Mouse (Mus musculus) hindbrain, embryonic 14.5 days (tissue): ENCODE measurements at regions not wholly inside any gene's neighbourhood (a gene's known extent, or its start where the extent isn't known, plus 50 kb on each side); places are given as distances from the start of the nearest gene placed in this dataset.

Experiments
- ATAC-seq: fragments of 200-750 bp; cut with Nextera tagmentation; 2 replicates; pipeline ENCODE4 v1.8.0; 2017; ENCODE audit warnings: moderate number of reproducible peaks, mild to moderate bottlenecking, moderate TSS enrichment, moderate library complexity; ENCODE audit not compliant: low FRiP score
- DNase-seq: peaks from one replicate; pipeline ENCODE4 v3.0.0-alpha.2; 2015; ENCODE audit warnings: low spot score
- H3K27ac ChIP-seq: fragments of 300-500 bp; sonication (generic); 2 replicates; pipeline ENCODE4 v1.5.1; 2014; ENCODE audit warnings: mild to moderate bottlenecking, moderate library complexity
- H3K27me3 ChIP-seq: fragments of 300-500 bp; sonication (generic); 2 replicates; pipeline ENCODE4 v1.6.1; 2014; ENCODE audit warnings: mild to moderate bottlenecking, low read length, mixed read lengths; ENCODE audit not compliant: control insufficient read depth, insufficient read depth
- H3K36me3 ChIP-seq: fragments of 300-500 bp; sonication (generic); replicated peaks from 2 replicates; pipeline ENCODE4 v1.6.1; 2014; ENCODE audit not compliant: control insufficient read depth, insufficient read depth
- H3K4me1 ChIP-seq: fragments of 300-500 bp; sonication (generic); replicated peaks from 2 replicates; pipeline ENCODE4 v1.6.1; 2014; ENCODE audit warnings: antibody characterized with exemption, low read length, mixed read lengths; ENCODE audit not compliant: control insufficient read depth, insufficient read depth
- H3K4me2 ChIP-seq: fragments of 300-500 bp; sonication (generic); replicated peaks from 2 replicates; pipeline ENCODE4 v1.6.1; 2014; ENCODE audit warnings: mild to moderate bottlenecking, moderate library complexity
- H3K4me3 ChIP-seq: fragments of 300-500 bp; sonication (generic); replicated peaks from 2 replicates; pipeline ENCODE4 v1.5.1; 2014; ENCODE audit warnings: mild to moderate bottlenecking, low read length
- H3K9ac ChIP-seq: fragments of 300-500 bp; sonication (generic); 2 replicates; pipeline ENCODE4 v1.6.1; 2014
- H3K9me3 ChIP-seq: fragments of 300-500 bp; sonication (generic); 2 replicates; pipeline ENCODE4 v1.6.1; 2016; ENCODE audit warnings: low read length; ENCODE audit not compliant: control insufficient read depth
- WGBS: fragments of 180-500 bp; shearing (Covaris S2); extraction: QIAGEN DNeasy Blood & Tissue Kit; methylation state at CpG from one replicate; pipeline ENCODE4 v1.1.7; 2014; 5-methylcytosine and 5-hydroxymethylcytosine counted together

GRCm38 (mm10) chrX:12344805-12345555, 184.8 kb upstream of the Bcor start:
- Histone ChIP-seq H3K9me3 (no peaks in the 10 kb centered on the region), H3K36me3 (no peaks in the 10 kb centered on the region), H3K4me3 (no peak overlapping the region), H3K27me3 (0 out of 2 replicates have a peak, but pooled peaks cover 2% of the 10 kb centered on the region), H3K4me2 (no peak overlapping the region), H3K27ac (no peak overlapping the region), H3K9ac (no peak overlapping the region), H3K4me1 (no peaks in the 10 kb centered on the region)
- no peak for ATAC-seq
- DNase-seq = no peak
- WGBS = 86% methylated on average over 12 of the region's 12 CpGs

DNA sequence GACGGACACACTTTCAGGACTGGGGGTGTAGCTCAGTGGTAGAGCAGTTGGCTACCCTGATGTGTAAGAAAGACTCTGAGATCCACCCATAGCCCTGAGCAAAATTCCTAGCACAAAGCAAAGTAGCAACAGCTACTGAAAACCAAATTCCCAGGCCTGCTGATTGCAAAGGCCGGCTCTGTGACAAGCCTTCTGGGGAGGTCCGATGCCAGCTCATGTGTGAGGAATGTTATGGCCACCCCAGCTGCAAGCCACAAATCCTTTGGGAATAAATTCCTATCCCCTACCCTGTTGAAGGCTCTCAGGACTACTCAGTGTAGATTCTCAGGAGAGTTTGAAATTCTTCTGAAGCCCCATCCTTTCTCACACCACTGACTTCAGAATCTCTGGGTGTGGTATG, 186.7 kb upstream of the Bcor start:
- 80% methylated on average over 3 of the region's 3 CpGs for WGBS
- Histone ChIP-seq H3K4me3 (no peak overlapping the region), H3K9me3 (no peaks in the 10 kb centered on the region), H3K27me3 (0 out of 2 replicates have a peak, but pooled peaks cover 2% of the 10 kb centered on the region), H3K36me3 (no peaks in the 10 kb centered on the region), H3K27ac (no peak overlapping the region), H3K4me1 (no peaks in the 10 kb centered on the region), H3K9ac (no peak overlapping the region), H3K4me2 (no peak overlapping the region)
- ATAC-seq (no peak), DNase-seq (no peak)

- H3K9ac ChIP-seq = no peak overlapping the region
- no peak overlapping the region for H3K4me2 ChIP-seq
- no peaks in the 10 kb centered on the region for H3K4me1 ChIP-seq
- H3K27ac ChIP-seq = no peak overlapping the region
- H3K27me3 ChIP-seq = no peaks in the 10 kb centered on the region
- H3K4me3 ChIP-seq = no peak overlapping the region
- DNase-seq (no peak), ATAC-seq (no peak)
- H3K36me3 ChIP-seq = no peaks in the 10 kb centered on the region
- no peaks in the 10 kb centered on the region for H3K9me3 ChIP-seq
- 39% methylated on average over 8 of the region's 8 CpGs for WGBS
Observed at GRCm38 (mm10) chrX:12348117-12348516, 188.0 kb upstream of the Bcor start.

DNA sequence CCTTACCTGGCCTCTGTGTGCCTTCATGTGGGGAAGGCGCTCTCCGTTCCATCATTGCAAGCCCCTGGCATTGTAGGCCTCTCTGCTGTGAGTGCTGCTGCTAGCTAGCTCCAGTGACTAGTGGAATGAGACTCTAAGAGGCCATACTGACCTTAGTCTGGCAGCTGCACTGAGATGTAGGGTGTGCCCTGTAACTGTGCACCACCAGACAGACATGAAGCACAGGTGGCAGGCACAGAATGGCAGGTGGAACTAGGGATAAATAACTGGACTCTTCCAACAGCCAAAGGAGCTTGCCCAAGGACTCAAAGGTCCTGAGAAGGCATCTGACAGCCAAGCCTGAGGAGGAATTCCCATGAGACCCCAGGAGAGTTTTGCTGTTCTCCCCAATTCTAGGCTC, 194.7 kb upstream of the Bcor start:
- no peak overlapping the region for H3K27ac ChIP-seq
- WGBS = 94% methylated on average over 2 of the region's 2 CpGs
- ATAC-seq = no peak

GRCm38 (mm10) chrX:12358026-12358425, 197.9 kb upstream of the Bcor start:
- DNase-seq (no peak), ATAC-seq (no peak)
- Histone ChIP-seq H3K9me3 (no peaks in the 10 kb centered on the region), H3K4me2 (no peak overlapping the region), H3K27me3 (0 out of 2 replicates have a peak, but pooled peaks cover 3% of the 10 kb centered on the region), H3K27ac (no peak overlapping the region), H3K36me3 (no peaks in the 10 kb centered on the region), H3K4me3 (no peak overlapping the region), H3K4me1 (no peaks in the 10 kb centered on the region), H3K9ac (no peak overlapping the region)
- 27% methylated on average over 1 of the region's 1 CpGs for WGBS

More for the DNA sequence above, 194.7 kb upstream of the Bcor start:
- no peak overlapping the region for H3K4me3 ChIP-seq
- no peak for DNase-seq
- H3K4me2 ChIP-seq = no peak overlapping the region
- no peaks in the 10 kb centered on the region for H3K9me3 ChIP-seq
- no peak overlapping the region for H3K9ac ChIP-seq
- H3K36me3 ChIP-seq = no peaks in the 10 kb centered on the region
- H3K4me1 ChIP-seq = no peaks in the 10 kb centered on the region
- 0 out of 2 replicates have a peak, but pooled peaks cover 3% of the 10 kb centered on the region for H3K27me3 ChIP-seq

DNA sequence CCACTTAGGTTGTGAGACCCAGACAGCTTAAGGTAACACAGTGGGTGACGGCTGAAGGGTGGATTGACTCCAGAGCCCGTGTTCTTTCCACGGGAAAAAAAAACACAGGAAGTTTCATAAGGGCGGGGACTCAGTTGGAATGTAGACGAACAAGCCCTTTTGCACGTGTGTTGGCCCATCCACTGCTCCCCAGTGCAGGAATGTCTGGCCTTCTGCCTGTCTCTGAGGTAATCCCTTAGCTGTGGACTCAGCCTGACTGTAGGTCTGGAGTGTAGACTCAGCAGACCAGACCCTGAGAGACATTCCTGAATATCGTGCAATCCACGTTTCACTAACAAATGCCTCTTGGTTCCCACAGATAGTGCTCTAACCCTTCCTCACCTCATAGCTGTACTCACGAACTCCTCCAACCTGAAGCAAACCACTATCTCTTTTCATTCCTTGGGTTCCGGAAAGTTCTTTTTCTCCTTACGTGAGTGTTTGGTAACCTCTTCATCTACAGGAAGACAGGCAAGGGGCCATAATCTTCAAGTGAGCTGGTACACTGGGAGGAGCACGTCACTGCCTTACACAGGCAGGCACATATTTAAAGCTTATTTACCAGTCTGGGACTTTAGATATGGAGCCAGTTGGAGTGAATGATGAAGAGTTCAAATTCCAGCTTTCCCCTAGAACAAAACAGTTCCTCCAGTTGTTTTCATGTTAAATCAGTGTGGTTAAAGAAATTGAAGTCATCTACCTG, 205.6 kb upstream of the Bcor start:
- Histone ChIP-seq H3K27ac (no peak overlapping the region), H3K36me3 (no peaks in the 10 kb centered on the region), H3K9ac (no peak overlapping the region), H3K4me1 (no peaks in the 10 kb centered on the region), H3K4me3 (no peak overlapping the region), H3K9me3 (no peaks in the 10 kb centered on the region), H3K27me3 (no peaks in the 10 kb centered on the region), H3K4me2 (no peak overlapping the region)
- no peak for DNase-seq
- 82% methylated on average over 12 of the region's 12 CpGs for WGBS
- no peak for ATAC-seq

DNA sequence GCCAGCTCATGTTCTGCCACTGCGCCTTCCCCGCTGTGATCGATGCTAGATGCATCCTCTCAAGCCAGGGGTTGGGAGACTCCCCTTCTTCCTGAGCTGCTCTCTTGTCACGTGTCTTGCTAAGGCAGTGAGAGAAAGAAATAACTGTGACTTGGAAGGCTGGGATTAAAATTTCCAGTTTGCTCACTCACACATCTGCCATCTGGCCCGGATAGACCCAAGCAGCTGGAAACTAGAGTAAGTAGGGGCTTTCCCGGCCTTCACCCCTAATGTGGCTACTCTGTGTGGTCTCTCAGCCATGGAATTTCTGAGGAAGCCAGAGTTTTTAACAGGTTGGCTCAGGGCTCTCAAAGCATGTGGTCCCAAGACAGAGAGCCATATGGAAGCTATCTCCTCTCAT, 206.6 kb upstream of the Bcor start:
- H3K27ac ChIP-seq = no peak overlapping the region
- H3K4me2 ChIP-seq = no peak overlapping the region
- no peaks in the 10 kb centered on the region for H3K27me3 ChIP-seq
- H3K4me3 ChIP-seq = no peak overlapping the region
- WGBS = 89% methylated on average over 6 of the region's 6 CpGs
- no peaks in the 10 kb centered on the region for H3K36me3 ChIP-seq
- no peak for ATAC-seq
- H3K9me3 ChIP-seq = no peaks in the 10 kb centered on the region
- no peaks in the 10 kb centered on the region for H3K4me1 ChIP-seq
- DNase-seq = no peak
- H3K9ac ChIP-seq = no peak overlapping the region

GRCm38 (mm10) chrX:12373670-12374069, 213.5 kb upstream of the Bcor start:
- no peak overlapping the region for H3K4me2 ChIP-seq
- H3K4me1 ChIP-seq = no peaks in the 10 kb centered on the region
- no peak for DNase-seq
- H3K9ac ChIP-seq = no peak overlapping the region
- WGBS = 59% methylated on average over 6 of the region's 6 CpGs
- no peaks in the 10 kb centered on the region for H3K9me3 ChIP-seq
- no peak overlapping the region for H3K27ac ChIP-seq
- ATAC-seq = no peak
- H3K36me3 ChIP-seq = no peaks in the 10 kb centered on the region
- H3K27me3 ChIP-seq = no peaks in the 10 kb centered on the region
- H3K4me3 ChIP-seq = no peak overlapping the region

GRCm38 (mm10) chrX:12375796-12376195, 211.8 kb upstream of the Atp6ap2 start:
- Histone ChIP-seq H3K9ac (no peak overlapping the region), H3K27ac (no peak overlapping the region), H3K4me3 (no peak overlapping the region), H3K9me3 (no peaks in the 10 kb centered on the region), H3K4me2 (no peak overlapping the region), H3K36me3 (no peaks in the 10 kb centered on the region), H3K27me3 (no peaks in the 10 kb centered on the region), H3K4me1 (no peaks in the 10 kb centered on the region)
- no peak for ATAC-seq
- 70% methylated on average over 1 of the region's 1 CpGs for WGBS
- no peak for DNase-seq
